Mouse (Mus musculus) liver, embryonic 14.5 days (tissue): Measurements from ENCODE around the gene Ptprf.

Experiments used
- CTCF ChIP-seq: IDR thresholded peaks from 2 replicates; pipeline ENCODE4 v1.5.1; 2016; ENCODE audit warnings: antibody characterized with exemption, low read depth, control low read depth
- EP300 ChIP-seq: IDR thresholded peaks from 2 replicates; pipeline ENCODE4 v1.6.1; 2016; ENCODE audit warnings: antibody characterized with exemption, low read depth

DNA sequence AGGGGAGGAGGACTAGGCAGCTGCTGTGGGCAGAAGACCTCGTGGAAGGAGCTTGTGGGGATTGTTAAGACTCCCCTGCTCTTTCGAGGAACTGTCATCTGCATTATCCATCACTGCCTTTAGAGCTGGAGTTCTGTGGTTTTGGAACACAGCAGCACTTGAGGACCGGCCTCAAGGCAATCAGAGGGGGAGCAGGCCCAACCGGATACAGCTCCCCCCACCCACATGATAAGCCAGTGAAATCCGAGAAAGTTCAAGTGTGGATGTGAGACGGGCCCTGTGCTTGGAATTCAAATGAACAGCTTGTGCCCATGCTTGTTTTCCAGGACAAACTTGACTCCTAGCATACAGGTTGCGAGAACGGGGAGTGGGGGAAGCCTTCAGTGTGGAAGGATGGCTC, 24.1 kb upstream of the Ptprf start:
- TF ChIP-seq EP300 (no peak), CTCF (no peak)
